Mouse (Mus musculus) midbrain, embryonic 11.5 days (tissue): ENCODE measurements around the gene Col6a2. TPM values are rescaled to one million over a fixed set of nuclear protein-coding genes. Genes with fewer than 3 reads are reported as not detected.
A peak's percentile ranks its signal among the peaks of the same experiment; 100 is the strongest.

ENCODE experiments used
- ATAC-seq: fragments of 200-750 bp; cut with Nextera tagmentation; 2 replicates; pipeline ENCODE4 v1.8.0; 2017; ENCODE audit warnings: moderate TSS enrichment, moderate library complexity; ENCODE audit not compliant: low FRiP score
- DNase-seq: peaks from one replicate; pipeline ENCODE4 v3.0.0; 2015; ENCODE audit warnings: low spot score; ENCODE audit errors: missing footprints
- H3K27ac ChIP-seq: fragments of 300-500 bp; sonication (generic); 2 replicates; pipeline ENCODE4 v1.5.1; 2014; ENCODE audit warnings: low read depth, low read length
- H3K27me3 ChIP-seq: fragments of 300-500 bp; sonication (generic); 2 replicates; pipeline ENCODE4 v1.6.1; 2014; ENCODE audit warnings: mild to moderate bottlenecking, low read length, moderate library complexity, mixed read lengths; ENCODE audit not compliant: control insufficient read depth, insufficient read depth
- H3K36me3 ChIP-seq: fragments of 300-500 bp; sonication (generic); 2 replicates; pipeline ENCODE4 v1.6.1; 2014; ENCODE audit warnings: mild to moderate bottlenecking, low read length, moderate library complexity, mixed read lengths; ENCODE audit not compliant: control insufficient read depth, insufficient read depth
- H3K4me1 ChIP-seq: fragments of 300-500 bp; sonication (generic); 2 replicates; pipeline ENCODE4 v1.6.1; 2014; ENCODE audit warnings: low read length; ENCODE audit not compliant: control insufficient read depth, insufficient read depth
- H3K4me2 ChIP-seq: fragments of 300-500 bp; sonication (generic); 2 replicates; pipeline ENCODE4 v1.6.1; 2014; ENCODE audit warnings: mild to moderate bottlenecking, moderate library complexity
- H3K4me3 ChIP-seq: fragments of 300-500 bp; sonication (generic); 2 replicates; pipeline ENCODE4 v1.5.1; 2014; ENCODE audit warnings: low read depth, low read length
- H3K9ac ChIP-seq: fragments of 300-500 bp; sonication (generic); 2 replicates; pipeline ENCODE4 v1.6.1; 2014; ENCODE audit warnings: low read length
- H3K9me3 ChIP-seq: fragments of 300-500 bp; sonication (generic); 2 replicates; pipeline ENCODE4 v1.6.1; 2016; ENCODE audit warnings: low read length; ENCODE audit not compliant: control insufficient read depth
- WGBS: fragments of 180-500 bp; shearing (Covaris S2); extraction: QIAGEN DNeasy Blood & Tissue Kit; methylation state at CpG from one replicate; pipeline ENCODE4 v1.1.7; 2014; 5-methylcytosine and 5-hydroxymethylcytosine counted together
- polyA plus RNA-seq: library from polyadenylated mRNA; unstranded; fragments of >200 nt; fragmentation: Nextera tagmentation; extraction: Ambion mirVana; gene quantifications from 2 replicates; pipeline ENCODE4 v1.2.1, GENCODE M21; 2014

Gene Col6a2
- polyA plus RNA-seq, 1 experiment from 2014 or later = 10.7 TPM

DNA sequence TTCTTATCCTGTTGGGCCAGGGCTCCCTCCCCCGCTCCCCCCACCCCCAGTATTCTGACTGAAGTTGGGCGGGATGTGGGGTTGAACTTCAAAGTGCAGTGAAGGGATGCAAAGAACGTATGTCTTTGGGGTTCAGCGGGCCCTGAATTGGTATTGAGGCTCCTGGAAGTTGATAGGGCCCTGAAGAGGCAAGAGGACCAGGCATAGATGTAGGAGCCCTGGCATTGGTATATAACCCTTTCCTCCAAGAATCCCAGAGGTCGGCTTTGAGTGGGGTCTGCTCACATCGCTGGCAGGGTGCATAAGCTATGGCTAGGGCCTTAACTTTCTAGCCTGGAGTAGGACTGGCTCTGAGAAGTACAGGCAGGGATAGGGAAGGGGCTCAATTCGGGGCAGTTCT, 304 bp upstream of the Col6a2 start:
- DNase-seq (peak; percentile 86), ATAC-seq (peak; percentile 11; the same call in 1 of the 2 replicates)
- Histone ChIP-seq H3K4me2 (peak overlapping the region; percentile 53), H3K9me3 (no peaks in the 10 kb centered on the region), H3K27ac (no peak overlapping the region), H3K9ac (peak overlapping the region; percentile 4; the same call in 1 of the 2 replicates), H3K4me1 (no peaks in the 10 kb centered on the region), H3K27me3 (no peaks in the 10 kb centered on the region), H3K36me3 (no peaks in the 10 kb centered on the region), H3K4me3 (peak overlapping the region; percentile 30; the same call in 1 of the 2 replicates)
- 22% methylated on average over 6 of the region's 7 CpGs for WGBS

DNA sequence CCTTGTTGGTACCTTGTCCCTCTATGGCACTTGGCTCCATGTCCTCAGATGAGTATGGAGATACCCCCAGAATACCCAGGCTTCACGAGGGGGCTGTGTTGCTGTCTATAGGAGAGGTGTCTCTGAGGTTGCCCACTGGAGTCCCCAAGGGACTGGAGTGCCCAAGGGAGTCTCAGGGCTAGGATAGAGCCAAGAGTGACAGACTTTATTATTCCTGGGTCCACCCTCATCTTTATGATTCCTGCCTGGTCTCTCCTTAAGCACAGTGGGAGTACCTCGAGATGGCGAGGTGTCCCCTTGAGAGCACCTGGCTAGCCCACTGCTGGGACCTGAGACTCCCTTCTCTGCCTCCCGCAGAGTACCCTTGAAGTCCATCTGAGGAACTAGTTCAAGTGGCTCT, 1.0 kb downstream of the Col6a2 start:
- no peaks in the 10 kb centered on the region for H3K9me3 ChIP-seq
- no peak overlapping the region for H3K4me2 ChIP-seq
- H3K4me3 ChIP-seq = no peak overlapping the region
- no peaks in the 10 kb centered on the region for H3K4me1 ChIP-seq
- 81% methylated on average over 4 of the region's 4 CpGs for WGBS
- DNase-seq = no peak
- no peak overlapping the region for H3K9ac ChIP-seq
- H3K27me3 ChIP-seq = no peaks in the 10 kb centered on the region
- no peak overlapping the region for H3K27ac ChIP-seq
- ATAC-seq = no peak
- H3K36me3 ChIP-seq = no peaks in the 10 kb centered on the region

DNA sequence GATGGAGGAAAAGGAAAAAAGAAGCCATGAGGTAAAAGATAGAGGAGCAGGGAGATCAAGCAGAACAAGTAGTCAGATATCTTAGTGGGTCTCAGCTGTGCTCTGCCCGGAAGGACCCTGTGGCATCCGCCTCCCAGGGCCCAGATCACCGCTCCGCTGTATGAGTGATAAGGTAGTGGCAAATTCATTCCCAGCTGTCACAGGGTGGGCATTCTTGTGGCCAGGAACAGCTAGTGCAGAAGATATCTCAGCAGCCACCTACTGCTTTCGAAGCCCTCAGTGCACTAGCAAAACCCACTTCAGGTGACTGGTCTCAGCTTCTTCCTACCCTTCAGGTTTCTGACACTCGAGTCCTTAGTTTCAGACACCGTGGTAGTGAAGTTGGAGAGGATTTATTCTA, 11.0 kb downstream of the Col6a2 start:
- Histone ChIP-seq H3K9me3 (no peaks in the 10 kb centered on the region), H3K4me1 (no peaks in the 10 kb centered on the region), H3K27ac (no peak overlapping the region), H3K4me3 (no peak overlapping the region), H3K4me2 (no peak overlapping the region), H3K36me3 (no peaks in the 10 kb centered on the region), H3K27me3 (no peaks in the 10 kb centered on the region), H3K9ac (no peak overlapping the region)
- WGBS = 91% methylated on average over 7 of the region's 7 CpGs
- ATAC-seq (no peak), DNase-seq (no peak)

DNA sequence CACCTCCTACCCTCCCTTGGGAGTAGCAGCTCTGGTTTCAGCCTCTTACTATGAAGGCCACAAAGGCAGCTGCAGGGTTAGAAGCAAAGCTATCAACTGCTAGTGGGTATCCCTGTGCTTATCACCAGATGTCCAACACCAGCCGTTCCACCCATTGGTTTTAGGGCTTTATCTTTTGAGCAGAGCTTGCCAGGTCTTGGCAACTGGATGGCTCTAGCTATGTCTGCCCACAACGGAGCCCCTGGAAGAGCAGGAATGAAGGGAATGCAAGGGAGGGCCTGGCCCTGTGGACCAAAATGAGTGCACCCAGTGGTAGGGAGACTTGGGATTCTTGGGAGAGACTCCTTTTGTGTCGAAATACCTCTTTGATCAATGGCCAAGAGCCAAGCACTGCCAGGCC, 20.7 kb downstream of the Col6a2 start:
- H3K9me3 ChIP-seq = no peaks in the 10 kb centered on the region
- H3K4me2 ChIP-seq = no peak overlapping the region
- DNase-seq = no peak
- H3K4me1 ChIP-seq = no peaks in the 10 kb centered on the region
- H3K36me3 ChIP-seq = no peaks in the 10 kb centered on the region
- H3K4me3 ChIP-seq = no peak overlapping the region
- H3K9ac ChIP-seq = no peak overlapping the region
- no peaks in the 10 kb centered on the region for H3K27me3 ChIP-seq
- no peak for ATAC-seq
- H3K27ac ChIP-seq = no peak overlapping the region
- 85% methylated on average over 3 of the region's 3 CpGs for WGBS

DNA sequence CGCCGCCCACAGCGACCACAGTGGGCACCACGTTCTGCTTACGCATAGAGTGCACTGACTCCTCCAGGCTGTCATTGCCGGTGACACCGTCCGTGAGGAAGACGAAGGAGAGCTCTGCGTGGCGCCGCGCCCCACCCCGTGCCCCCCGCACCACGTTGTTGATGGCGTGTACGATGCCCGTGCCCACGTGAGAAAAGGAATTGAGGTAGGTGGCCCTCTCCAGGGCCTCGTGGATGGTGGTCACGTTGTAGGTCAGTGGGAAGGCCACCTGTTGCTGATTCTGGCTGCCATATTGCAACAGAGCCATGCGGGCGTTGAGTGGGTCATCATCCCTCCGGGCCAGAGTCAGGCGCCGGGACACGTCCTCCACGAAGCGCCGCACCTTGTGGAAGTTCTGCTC, 27.1 kb downstream of the Col6a2 start:
- WGBS = 91% methylated on average over 31 of the region's 31 CpGs
- DNase-seq = no peak

DNA sequence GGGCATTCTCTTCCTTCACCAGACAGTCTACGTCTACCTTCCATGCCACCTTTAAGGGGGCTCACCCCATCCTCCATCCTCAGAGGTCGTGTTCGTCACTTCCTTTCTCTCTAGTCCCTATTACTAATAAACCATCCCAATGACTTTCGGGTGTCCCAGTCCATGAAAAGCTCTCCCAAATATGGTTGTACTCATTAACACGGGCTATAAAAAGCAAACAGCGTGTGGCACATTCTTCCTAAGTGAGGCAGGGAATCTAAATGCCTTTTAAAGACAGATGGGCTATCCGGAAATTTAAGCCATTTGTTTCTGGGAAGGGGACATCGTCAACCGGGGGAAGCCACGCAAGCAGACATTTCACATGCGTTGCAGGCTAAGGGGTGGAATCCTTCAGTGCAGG, 33.2 kb downstream of the Col6a2 start:
- Histone ChIP-seq H3K27me3 (no peaks in the 10 kb centered on the region), H3K9me3 (no peaks in the 10 kb centered on the region), H3K36me3 (no peaks in the 10 kb centered on the region), H3K4me1 (no peaks in the 10 kb centered on the region), H3K4me3 (no peak overlapping the region), H3K4me2 (no peak overlapping the region), H3K27ac (no peak overlapping the region), H3K9ac (no peak overlapping the region)
- DNase-seq = no peak
- WGBS = 91% methylated on average over 11 of the region's 11 CpGs
- no peak for ATAC-seq

More for the DNA sequence above, 27.1 kb downstream of the Col6a2 start:
- Histone ChIP-seq H3K4me3 (no peak overlapping the region), H3K27ac (no peak overlapping the region), H3K27me3 (no peaks in the 10 kb centered on the region), H3K9me3 (no peaks in the 10 kb centered on the region), H3K4me1 (no peaks in the 10 kb centered on the region), H3K4me2 (no peak overlapping the region), H3K36me3 (no peaks in the 10 kb centered on the region), H3K9ac (no peak overlapping the region)
- ATAC-seq = no peak

DNA sequence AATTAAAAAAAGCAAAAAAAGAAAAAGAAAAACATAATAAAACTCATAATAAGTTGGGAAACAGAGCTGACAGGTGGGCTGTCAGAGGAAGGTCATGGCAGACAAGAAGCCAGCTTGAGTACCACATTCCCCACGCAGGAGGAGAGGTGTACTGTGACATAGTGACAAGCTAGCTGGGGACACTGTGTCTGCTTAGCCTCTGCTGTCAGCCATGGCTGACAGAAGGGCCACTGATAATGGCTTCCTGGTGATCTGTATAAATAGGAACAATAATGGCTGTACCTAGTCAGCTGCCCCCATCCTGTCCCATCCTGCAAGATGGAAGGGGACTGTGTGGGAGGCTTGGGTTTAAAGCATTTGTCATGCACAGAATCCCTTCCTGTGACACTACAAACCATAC, 37.2 kb downstream of the Col6a2 start:
- H3K36me3 ChIP-seq = no peaks in the 10 kb centered on the region

DNA sequence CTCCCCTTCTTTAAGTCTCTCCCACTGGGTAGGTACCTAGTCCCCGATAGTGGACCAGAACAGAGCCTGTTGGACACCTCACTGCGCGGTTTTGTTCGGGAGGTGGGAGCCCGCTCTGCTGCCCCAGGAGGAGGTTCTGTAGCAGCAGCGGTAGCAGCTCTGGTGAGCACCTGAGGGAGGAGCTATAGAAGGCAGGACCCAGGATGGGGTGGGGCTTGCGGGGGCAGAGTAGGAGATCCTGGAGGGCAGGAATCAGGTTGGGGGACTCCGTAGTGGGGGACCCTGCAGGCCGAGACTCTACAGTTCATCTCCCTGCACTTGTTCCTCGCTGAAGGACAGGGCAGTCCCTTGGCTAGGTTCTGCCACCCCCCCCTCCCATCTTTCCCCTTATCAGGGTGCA, 39.3 kb downstream of the Col6a2 start:
- WGBS = 12% methylated on average over 10 of the region's 10 CpGs

More for the DNA sequence above, 37.2 kb downstream of the Col6a2 start:
- H3K4me3 ChIP-seq = no peak overlapping the region
- no peak overlapping the region for H3K4me2 ChIP-seq
- no peak overlapping the region for H3K27ac ChIP-seq
- ATAC-seq (no peak), DNase-seq (no peak)
- no peaks in the 10 kb centered on the region for H3K9me3 ChIP-seq
- no peaks in the 10 kb centered on the region for H3K4me1 ChIP-seq
- no peak overlapping the region for H3K9ac ChIP-seq
- H3K27me3 ChIP-seq = no peaks in the 10 kb centered on the region; the same call in 1 of the 2 replicates
- WGBS = 79% methylated on average over 1 of the region's 1 CpGs

DNA sequence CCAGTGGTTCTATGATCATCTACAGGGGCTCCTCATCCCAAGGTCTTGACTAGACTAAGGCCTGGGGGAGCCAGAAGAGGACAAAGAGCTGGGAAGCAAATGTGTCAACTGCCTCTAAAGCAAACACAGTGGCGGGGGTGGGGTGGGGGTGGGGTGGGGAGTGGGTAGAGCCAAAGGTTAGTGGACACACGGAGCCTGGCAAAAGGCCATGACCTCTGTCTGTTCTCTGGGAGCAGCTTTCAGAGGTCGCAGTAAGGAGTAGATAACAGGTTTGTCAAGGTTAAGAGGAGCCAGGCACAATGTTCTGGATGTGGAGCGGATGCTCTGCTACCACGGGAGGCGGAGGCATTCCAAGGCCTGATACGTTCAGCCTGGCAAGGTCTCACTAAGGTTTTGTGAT, 46.5 kb downstream of the Col6a2 start:
- H3K27me3 ChIP-seq = no peaks in the 10 kb centered on the region
- H3K4me1 ChIP-seq = no peaks in the 10 kb centered on the region
- no peak overlapping the region for H3K4me3 ChIP-seq
- H3K36me3 ChIP-seq = no peaks in the 10 kb centered on the region
- ATAC-seq (no peak), DNase-seq (no peak)
- H3K9ac ChIP-seq = no peak overlapping the region
- H3K9me3 ChIP-seq = no peaks in the 10 kb centered on the region
- no peak overlapping the region for H3K4me2 ChIP-seq
- WGBS = 81% methylated on average over 7 of the region's 7 CpGs
- no peak overlapping the region for H3K27ac ChIP-seq

More for the DNA sequence above, 39.3 kb downstream of the Col6a2 start:
- Histone ChIP-seq H3K4me3 (no peak overlapping the region), H3K4me1 (no peaks in the 10 kb centered on the region), H3K36me3 (no peaks in the 10 kb centered on the region), H3K27ac (no peak overlapping the region), H3K4me2 (no peak overlapping the region), H3K27me3 (no peaks in the 10 kb centered on the region; the same call in 1 of the 2 replicates), H3K9ac (no peak overlapping the region; the same call in 1 of the 2 replicates), H3K9me3 (no peaks in the 10 kb centered on the region)
- ATAC-seq = no peak
- no peak for DNase-seq

DNA sequence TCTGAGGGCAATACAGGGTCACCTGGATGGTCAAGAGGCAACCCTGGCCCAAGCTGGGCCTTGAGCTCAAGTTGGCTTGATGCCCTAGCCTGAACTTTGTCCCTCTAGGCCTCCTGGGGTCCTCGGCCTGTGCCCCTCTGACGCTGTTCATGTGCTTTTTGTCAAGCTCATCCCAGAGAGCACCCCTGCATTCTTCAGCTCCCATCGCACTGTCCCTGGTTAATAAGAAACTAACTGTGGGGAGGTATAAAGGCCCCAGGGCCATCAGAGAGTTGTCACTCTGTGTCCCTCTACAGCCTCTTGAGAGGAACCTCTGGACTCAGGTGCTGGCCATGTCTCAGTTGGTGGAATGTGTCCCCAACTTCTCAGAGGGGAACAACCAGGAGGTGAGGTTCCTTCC, 48.1 kb downstream of the Col6a2 start, which contains the start of gene Ftcd:
Gene Ftcd (plus strand): TSS at position 275 of the 400 bp plus-strand sequence.
- H3K9ac ChIP-seq = no peak within 1 kb of the TSS
- no peak for ATAC-seq
- H3K9me3 ChIP-seq = no peaks in the 10 kb centered on the region
- 85% methylated on average over 3 of the region's 3 CpGs for WGBS
- no peak within 1 kb of the TSS for H3K27ac ChIP-seq
- no peaks in the 10 kb centered on the region for H3K27me3 ChIP-seq
- no peak within 1 kb of the TSS for H3K4me3 ChIP-seq
- no peaks in the 10 kb centered on the region for H3K36me3 ChIP-seq
- DNase-seq = no peak
- H3K4me2 ChIP-seq = no peak within 1 kb of the TSS
- H3K4me1 ChIP-seq = no peaks in the 10 kb centered on the region
